Mouse (Mus musculus): Measurements from ENCODE around the gene Tle4. TPM values are rescaled to one million over a fixed set of nuclear protein-coding genes. Genes with fewer than 3 reads are reported as not detected.

The Tle4 gene
- polyA plus RNA-seq, 1 experiment: 16.3 TPM

DNA sequence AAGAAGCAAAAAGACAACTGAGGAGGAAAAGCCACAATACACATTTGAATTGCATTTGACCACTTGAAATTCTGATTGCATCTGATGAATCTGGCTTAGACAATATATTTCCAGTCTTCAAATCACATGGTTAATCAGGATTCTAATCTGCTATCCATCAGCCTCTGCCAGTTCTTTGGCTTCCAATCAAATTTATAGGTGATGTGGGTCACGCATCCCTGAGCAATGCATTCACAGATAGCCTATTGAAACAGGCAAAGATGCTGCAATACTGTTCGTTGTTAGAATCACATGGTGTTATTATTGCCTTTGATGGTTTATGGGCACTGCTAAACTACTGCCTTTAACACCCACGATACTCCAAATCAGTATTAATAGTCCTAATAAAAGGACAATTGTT lies 30.8 kb downstream of the Tle4 start:
- no peak for DNase-seq
- Histone ChIP-seq H3K4me3 (replicated peaks; ENCODE audit: insufficient read depth, low read depth, low read length) (no peak overlapping the region), H3K27me3 (ENCODE audit: control insufficient read depth, insufficient read depth, low read length) (no peaks in the 10 kb centered on the region), H3K27ac (ENCODE audit: insufficient read depth, low read length) (no peak overlapping the region), H3K4me1 (ENCODE audit: control insufficient read depth, insufficient read depth, low read length) (no peaks in the 10 kb centered on the region)
- TF ChIP-seq POLR2A (IDR thresholded peaks at IDR 0.05; ENCODE audit: borderline replicate concordance, insufficient read depth, low read length): no peak
- TF ChIP-seq CTCF (IDR thresholded peaks at IDR 0.05; ENCODE audit: borderline replicate concordance, insufficient read depth, low read depth, low read length): no peak
- 70% methylated on average over 3 of the region's 3 CpGs for WGBS

DNA sequence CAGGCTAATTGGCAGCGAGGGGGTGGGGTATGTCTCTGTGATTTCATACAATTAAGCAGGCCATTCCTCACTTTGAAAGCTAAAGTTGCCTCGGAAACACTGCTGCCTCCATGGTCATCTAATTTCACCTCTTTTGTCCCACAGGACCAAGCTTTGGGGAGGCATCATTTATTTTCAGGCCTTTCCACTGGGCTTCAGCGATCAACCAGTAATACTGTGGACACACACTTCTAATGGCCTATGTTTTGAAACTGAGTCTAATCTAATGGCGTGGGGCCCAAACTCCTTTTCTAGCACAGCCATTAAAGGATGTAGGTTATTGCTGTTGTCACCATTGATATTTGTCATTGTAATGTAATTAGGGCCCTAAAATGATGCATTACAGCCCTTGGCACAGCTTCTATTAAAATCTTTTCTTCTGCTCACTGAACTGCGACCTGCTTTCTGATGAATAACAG lies 31.3 kb downstream of the Tle4 start:
- no peaks in the 10 kb centered on the region for H3K4me1 ChIP-seq (ENCODE audit: control insufficient read depth, insufficient read depth, low read length)
- H3K27ac ChIP-seq (ENCODE audit: insufficient read depth, low read length): no peak overlapping the region
- TF ChIP-seq CTCF (IDR thresholded peaks at IDR 0.05; ENCODE audit: borderline replicate concordance, insufficient read depth, low read depth, low read length) (no peak), POLR2A (IDR thresholded peaks at IDR 0.05; ENCODE audit: borderline replicate concordance, insufficient read depth, low read length) (no peak)
- H3K27me3 ChIP-seq (ENCODE audit: control insufficient read depth, insufficient read depth, low read length): no peaks in the 10 kb centered on the region
- WGBS: 67% methylated on average over 5 of the region's 5 CpGs
- no peak overlapping the region for H3K4me3 ChIP-seq (replicated peaks; ENCODE audit: insufficient read depth, low read depth, low read length)
- DNase-seq: peak in 1 of 2 experiments; percentile 12

DNA sequence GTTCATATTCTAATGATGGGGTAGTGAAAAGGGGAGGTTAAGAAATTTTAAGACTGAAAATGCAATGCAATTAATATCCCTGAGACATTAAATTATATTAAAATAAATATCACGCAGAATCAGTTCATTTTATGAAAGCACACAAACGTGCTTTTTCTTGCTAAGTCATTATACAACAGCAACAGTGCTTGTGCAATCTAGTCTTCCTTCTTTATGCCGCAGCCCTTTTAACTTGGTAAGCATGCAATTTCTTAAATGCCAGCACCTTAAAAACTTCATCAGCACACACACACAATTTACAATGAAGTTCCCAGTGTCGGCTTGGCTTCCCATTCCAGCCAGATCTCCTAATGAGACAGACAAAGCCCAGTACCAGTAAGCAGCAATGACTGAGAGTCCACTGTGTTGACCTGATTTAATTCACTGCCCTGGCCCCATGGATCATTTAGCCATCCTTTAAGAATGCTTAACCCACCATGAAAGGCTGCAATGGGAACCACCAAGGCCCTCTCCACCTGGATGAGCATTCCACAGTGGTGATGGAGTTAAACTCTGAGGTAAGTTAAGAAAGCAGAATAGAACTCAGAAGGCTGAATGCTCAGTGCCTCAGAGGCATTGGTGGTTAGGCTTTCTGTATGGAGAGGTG lies 32.3 kb downstream of the Tle4 start:
- Histone ChIP-seq H3K27me3 (ENCODE audit: control insufficient read depth, insufficient read depth, low read length) (no peaks in the 10 kb centered on the region), H3K27ac (ENCODE audit: insufficient read depth, low read length) (no peak overlapping the region), H3K4me3 (replicated peaks; ENCODE audit: insufficient read depth, low read depth, low read length) (no peak overlapping the region), H3K4me1 (ENCODE audit: control insufficient read depth, insufficient read depth, low read length) (no peaks in the 10 kb centered on the region)
- 89% methylated on average over 4 of the region's 4 CpGs for WGBS
- no peak for DNase-seq
- TF ChIP-seq POLR2A (IDR thresholded peaks at IDR 0.05; ENCODE audit: borderline replicate concordance, insufficient read depth, low read length): no peak
- no peak for TF ChIP-seq CTCF (IDR thresholded peaks at IDR 0.05; ENCODE audit: borderline replicate concordance, insufficient read depth, low read depth, low read length)

DNA sequence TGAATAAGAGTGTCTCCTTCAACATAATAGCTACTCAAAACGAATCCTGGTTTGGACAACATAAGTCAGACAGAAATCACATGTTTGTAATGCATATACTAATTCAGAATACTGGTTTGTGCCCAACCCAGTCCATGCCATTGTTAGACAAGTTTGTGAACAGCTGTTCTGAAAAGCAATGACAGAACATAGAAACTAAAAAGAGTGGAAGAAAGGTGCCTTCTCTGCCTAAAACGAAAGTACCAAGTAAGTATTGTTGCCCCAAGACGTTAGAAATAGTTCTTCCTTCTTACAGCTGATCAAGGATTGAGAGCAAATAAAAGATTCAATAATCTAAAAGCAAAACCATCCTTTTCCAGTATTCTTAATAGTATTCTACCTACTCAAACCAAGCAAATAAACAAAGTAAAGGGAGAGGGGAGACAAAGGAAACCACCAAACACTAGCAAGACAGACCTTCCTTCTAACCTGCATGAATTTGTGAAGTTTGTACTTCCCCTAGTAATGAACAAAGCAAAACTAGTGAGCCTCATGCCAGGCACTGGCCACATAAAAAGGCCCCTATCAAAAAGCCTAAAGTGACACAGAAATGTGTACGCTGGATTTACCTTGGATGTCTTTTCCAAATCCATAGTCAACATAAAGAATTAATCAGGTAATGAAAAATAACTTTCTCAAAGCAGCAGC lies 34.4 kb downstream of the Tle4 start:
- TF ChIP-seq CTCF (IDR thresholded peaks at IDR 0.05; ENCODE audit: borderline replicate concordance, insufficient read depth, low read depth, low read length) (no peak), POLR2A (IDR thresholded peaks at IDR 0.05; ENCODE audit: borderline replicate concordance, insufficient read depth, low read length) (no peak)
- Histone ChIP-seq H3K4me1 (ENCODE audit: control insufficient read depth, insufficient read depth, low read length) (no peaks in the 10 kb centered on the region), H3K27me3 (ENCODE audit: control insufficient read depth, insufficient read depth, low read length) (no peaks in the 10 kb centered on the region), H3K4me3 (replicated peaks; ENCODE audit: insufficient read depth, low read depth, low read length) (no peak overlapping the region), H3K27ac (ENCODE audit: insufficient read depth, low read length) (no peak overlapping the region)
- no peak for DNase-seq
- WGBS: 76% methylated on average over 4 of the region's 4 CpGs

DNA sequence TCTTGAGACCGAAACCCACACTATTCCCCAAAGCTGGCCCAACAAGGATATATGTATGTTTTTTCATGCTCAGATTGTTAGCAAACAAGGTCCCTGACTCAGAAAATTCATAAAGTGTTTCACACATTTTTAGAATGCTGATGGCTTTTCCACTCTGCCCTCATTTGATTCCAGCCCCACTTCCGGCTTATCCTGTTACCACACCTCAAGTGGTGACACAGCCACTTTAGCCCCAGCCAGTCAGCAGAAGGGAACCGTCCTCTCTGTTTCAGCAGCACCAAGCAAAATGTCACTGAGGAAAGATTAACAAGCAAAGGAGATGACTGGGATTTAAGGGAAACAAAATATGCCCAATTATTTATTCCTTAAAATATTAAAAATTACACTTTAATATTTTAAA lies 50.0 kb downstream of the Tle4 start:
- no peak overlapping the region for H3K4me3 ChIP-seq (replicated peaks; ENCODE audit: insufficient read depth, low read depth, low read length)
- no peaks in the 10 kb centered on the region for H3K4me1 ChIP-seq (ENCODE audit: control insufficient read depth, insufficient read depth, low read length)
- TF ChIP-seq CTCF (IDR thresholded peaks at IDR 0.05; ENCODE audit: borderline replicate concordance, insufficient read depth, low read depth, low read length): no peak
- TF ChIP-seq POLR2A (IDR thresholded peaks at IDR 0.05; ENCODE audit: borderline replicate concordance, insufficient read depth, low read length): no peak
- WGBS: 94% methylated on average over 3 of the region's 3 CpGs
- H3K27me3 ChIP-seq (ENCODE audit: control insufficient read depth, insufficient read depth, low read length): no peaks in the 10 kb centered on the region
- no peak overlapping the region for H3K27ac ChIP-seq (ENCODE audit: insufficient read depth, low read length)
- no peak for DNase-seq

DNA sequence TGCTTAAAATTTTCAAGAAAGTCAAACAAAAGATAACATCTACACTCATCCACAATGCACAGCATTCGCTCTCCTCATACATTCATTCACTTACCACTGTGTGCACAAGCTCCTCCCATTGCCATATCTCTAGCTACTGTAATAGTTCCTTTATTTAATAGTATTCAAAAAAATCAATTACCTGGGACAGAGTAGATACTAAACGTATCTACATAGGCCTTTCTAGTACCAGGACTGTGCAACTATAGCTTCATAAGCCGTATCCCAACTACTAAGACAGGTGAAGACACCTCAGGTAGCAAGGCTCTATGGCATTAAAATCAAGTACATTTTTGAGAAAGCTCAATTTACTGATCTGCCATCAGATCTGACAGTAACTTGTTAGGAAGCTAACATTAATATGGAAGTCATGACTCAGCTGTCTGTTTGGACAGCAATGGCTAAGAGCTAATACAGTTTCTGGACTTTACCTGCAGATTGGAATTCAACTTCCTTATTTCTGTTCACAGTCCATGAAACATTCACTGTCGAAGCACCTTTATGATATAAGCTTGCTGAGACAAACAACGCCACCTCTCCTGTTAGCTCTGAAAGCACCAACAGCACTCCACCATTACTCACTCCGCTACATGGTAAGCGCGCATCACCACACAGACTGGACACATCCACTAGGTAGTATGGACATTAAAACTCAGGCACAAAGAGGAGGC lies 50.6 kb downstream of the Tle4 start:
- Histone ChIP-seq H3K4me3 (replicated peaks; ENCODE audit: insufficient read depth, low read depth, low read length) (no peak overlapping the region), H3K4me1 (ENCODE audit: control insufficient read depth, insufficient read depth, low read length) (no peaks in the 10 kb centered on the region), H3K27ac (ENCODE audit: insufficient read depth, low read length) (no peak overlapping the region), H3K27me3 (ENCODE audit: control insufficient read depth, insufficient read depth, low read length) (no peaks in the 10 kb centered on the region)
- TF ChIP-seq CTCF (IDR thresholded peaks at IDR 0.05; ENCODE audit: borderline replicate concordance, insufficient read depth, low read depth, low read length) (no peak), POLR2A (IDR thresholded peaks at IDR 0.05; ENCODE audit: borderline replicate concordance, insufficient read depth, low read length) (no peak)
- WGBS: 98% methylated on average over 8 of the region's 8 CpGs
- no peak for DNase-seq

DNA sequence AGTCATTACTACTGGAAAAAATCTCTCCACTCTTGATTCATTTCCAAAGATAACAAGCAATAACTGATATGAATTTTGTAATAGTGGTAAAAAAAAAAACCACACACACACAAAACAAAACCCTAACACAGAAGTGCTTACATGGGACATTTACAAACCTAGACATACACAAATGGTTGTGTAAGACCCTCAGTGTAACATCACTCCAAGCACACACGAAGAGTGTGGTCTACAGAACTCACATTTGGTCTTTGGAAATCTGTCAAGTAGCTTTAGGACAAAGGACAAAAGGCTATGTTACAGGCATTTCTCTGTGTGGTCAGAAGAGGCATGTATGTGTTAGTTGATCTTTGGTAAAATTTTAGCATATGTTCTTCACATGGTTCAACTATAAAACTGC lies 52.4 kb downstream of the Tle4 start:
- 80% methylated on average over 1 of the region's 1 CpGs for WGBS
- Histone ChIP-seq H3K4me3 (replicated peaks; ENCODE audit: insufficient read depth, low read depth, low read length) (no peak overlapping the region), H3K27me3 (ENCODE audit: control insufficient read depth, insufficient read depth, low read length) (no peaks in the 10 kb centered on the region), H3K27ac (ENCODE audit: insufficient read depth, low read length) (no peak overlapping the region), H3K4me1 (ENCODE audit: control insufficient read depth, insufficient read depth, low read length) (no peaks in the 10 kb centered on the region)
- TF ChIP-seq POLR2A (IDR thresholded peaks at IDR 0.05; ENCODE audit: borderline replicate concordance, insufficient read depth, low read length) (no peak), CTCF (IDR thresholded peaks at IDR 0.05; ENCODE audit: borderline replicate concordance, insufficient read depth, low read depth, low read length) (no peak)
- no peak for DNase-seq
